Mouse (Mus musculus): Measurements from ENCODE around the gene Tigit.

The Tigit gene

DNA sequence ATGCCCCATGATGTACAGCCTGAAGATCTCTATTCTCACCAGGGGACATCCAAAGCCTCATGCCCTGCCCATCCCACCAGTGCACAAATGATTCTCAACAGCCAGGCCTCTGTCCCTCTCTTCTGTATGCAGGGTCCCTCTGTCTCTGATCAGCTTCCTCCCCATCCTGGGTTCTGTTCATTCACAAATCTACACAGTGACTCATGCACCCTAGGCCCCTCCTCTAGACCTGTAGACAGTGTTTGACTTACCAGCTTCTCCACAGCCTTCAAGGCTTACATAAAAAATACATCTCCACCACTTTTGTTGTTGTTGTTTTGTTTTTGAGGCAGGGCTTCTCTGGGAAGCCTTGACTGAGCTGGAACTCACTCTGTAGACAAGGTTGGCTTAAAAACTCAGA is 915 bp upstream of the Tigit start:
- peak; percentile 37 for DNase-seq

- peak; percentile 76 for DNase-seq
These were observed 1.6 kb downstream of the Tigit start for GRCm38 (mm10) chr16:43662124-43663004.

GRCm38 (mm10) chr16:43661576-43661975 is 2.4 kb downstream of the Tigit start:
- DNase-seq = no peak

DNA sequence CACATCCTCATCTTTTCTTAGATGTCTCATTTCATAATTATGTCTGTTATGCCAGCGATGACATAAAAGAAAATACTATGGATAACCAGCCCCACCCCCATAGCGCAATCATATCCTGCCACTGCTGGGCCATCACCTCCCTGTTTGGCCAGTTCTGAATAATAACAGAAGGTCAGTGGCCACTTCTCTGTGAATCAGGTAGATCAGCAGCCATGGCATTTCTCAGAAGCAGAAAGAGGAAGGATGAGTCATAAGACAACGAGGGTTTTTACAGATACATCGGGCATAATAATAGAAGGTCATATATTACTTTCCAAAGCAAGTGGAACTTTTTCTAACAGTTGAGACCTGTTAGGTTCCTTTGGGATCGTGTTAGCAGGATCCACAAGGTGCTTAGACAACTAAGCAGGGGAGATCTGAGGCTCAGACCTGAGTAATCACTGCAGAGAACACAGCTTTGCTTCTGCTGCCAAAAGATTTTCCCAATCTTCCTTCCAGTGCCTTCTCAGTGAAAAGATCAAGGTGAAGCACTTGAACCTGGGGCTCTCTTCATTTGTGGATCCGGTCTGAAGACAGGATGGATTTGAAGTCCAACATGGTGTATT is 8.7 kb downstream of the Tigit start:
- peak; percentile 36 for DNase-seq

GRCm38 (mm10) chr16:43654269-43654668 is 9.7 kb downstream of the Tigit start:
- DNase-seq = peak; percentile 35

DNA sequence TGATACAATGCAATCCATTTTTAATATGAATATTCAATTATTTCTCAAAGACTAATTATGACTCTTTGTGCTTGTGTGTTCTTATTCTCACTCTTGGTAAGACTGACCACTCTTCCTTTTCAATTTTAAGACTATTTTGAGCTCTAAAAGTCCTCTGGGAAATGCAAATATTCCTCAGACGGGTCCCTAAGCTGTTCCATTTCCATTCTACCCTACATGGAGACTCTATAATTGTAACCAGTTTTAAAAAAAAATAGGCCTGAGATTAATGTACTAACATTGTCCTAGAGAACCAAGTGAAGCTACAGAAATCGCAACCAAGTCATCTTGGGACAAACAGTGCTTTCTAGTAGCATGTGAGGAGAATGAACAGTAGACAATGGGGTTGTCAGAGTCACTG is 10.7 kb downstream of the Tigit start:
- DNase-seq = no peak

- peak; percentile 80 for DNase-seq
These were observed 13.4 kb downstream of the Tigit start for GRCm38 (mm10) chr16:43650355-43651080.

GRCm38 (mm10) chr16:43647641-43648040 is 16.3 kb downstream of the Tigit start:
- DNase-seq = peak; percentile 16

- no peak for DNase-seq
These were observed 17.0 kb downstream of the Tigit start for GRCm38 (mm10) chr16:43646943-43647342.

DNA sequence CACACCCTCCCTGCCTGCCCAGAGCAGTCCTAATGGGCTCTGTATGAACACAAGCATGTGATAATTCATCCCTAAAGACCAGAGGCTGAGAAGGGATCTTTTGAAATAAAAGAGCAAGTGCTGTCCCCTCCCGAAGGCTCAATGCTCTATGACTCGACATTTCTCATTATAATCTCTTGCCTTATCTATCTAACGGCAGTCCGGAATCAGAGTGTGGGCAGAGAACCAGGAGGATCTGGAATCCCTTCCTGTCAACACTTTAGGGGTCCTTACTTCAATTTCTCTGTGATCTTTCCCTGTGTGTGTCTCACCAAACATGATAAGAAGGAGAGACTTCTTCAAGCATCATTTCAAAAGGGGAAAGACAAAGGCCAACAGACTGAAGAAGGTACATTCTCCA is 18.1 kb downstream of the Tigit start:
- DNase-seq = no peak

DNA sequence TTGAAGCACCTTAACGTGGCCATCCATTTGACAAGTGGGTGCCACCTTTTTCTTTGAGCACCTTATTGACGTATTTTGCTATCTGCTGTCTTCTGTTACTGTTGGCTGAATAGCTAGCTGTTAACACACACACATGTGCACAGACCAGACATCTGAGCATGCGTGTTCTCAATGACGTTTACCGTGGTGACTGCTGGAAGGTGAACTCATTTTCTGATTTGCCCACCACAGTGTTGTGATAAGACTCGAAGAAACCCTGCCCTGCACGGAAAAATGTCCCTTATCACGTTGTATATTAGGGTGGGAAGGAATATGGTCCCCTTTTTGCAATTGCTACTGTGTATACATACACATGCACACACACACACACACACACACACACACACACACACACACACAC is 22.7 kb downstream of the Tigit start:
- DNase-seq = peak; percentile 64

DNA sequence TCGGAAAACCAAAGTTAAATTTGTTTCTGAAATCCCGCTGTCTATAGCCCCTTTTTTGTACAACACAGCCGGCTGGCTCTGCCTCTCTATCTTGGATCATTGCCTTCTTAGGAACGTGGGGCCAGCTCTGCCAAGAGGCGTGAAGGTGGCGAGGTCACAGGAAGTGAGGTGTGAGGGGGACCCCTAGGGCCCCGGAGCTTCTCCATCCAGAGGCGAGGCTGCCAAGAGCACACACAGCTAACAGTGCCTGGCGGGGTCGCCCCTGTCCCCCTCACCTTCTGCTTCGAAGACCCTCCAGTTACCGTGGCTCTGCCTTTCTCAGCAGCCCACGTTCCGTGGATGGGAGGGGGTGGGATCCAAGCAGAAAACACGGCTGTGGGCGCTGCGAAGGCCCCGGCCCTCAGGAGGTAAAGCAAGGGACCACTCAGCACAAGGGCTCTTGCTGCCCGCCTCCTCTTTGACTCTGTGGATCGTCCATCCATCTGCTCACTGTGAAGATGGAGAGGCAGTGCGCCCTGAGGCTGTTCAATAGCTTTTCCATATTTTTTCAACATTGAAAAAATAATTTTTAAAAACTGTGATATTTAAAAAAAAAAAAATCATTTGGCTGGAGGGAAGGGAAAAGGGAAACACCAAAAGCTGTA is 25.4 kb downstream of the Tigit start:
- peak; percentile 94 for DNase-seq

GRCm38 (mm10) chr16:43637241-43637640 is 26.7 kb downstream of the Tigit start:
- DNase-seq = peak; percentile 82

DNA sequence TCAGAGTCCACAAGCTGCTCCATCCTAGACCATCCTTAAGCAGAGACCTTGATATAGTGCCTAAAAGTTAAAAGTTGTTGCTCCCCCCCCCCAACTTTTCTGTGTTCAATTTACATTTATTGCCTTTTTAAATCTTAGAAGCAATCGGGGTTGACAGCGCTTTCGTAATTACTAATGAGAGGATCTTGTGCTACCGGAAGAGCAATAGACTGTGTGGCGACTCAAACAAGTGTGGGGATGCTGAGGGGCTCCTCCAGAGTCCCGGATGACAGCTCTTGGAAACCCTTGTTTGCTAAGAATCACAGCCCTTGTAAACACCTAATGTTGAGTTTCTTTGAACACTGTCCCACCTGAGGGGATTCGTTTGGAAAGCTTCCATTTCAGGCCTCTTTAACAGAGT is 29.9 kb downstream of the Tigit start:
- DNase-seq = no peak

GRCm38 (mm10) chr16:43631758-43632157 is 32.2 kb downstream of the Tigit start:
- DNase-seq = peak; percentile 4

GRCm38 (mm10) chr16:43628662-43629061 is 35.3 kb downstream of the Tigit start:
- DNase-seq = no peak

DNA sequence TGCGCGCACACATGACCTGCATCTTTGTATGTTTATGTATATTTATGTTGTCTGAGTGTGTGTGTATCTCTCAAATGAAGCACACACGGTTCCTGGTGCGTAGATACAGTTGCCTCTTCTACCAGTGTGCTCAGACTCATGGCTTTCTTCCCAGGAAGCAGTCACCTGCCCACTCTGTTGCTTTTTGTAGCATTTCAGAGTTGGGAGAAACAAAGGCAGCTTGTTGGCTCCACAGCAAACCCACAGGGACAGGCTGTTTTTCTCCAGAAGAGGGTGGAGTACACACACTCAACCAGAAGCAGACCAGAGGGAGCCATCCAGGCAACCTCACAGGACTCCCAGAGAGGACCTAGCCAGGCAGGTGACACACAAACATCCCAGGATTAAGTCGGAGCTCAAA is 38.0 kb downstream of the Tigit start:
- peak; percentile 88 for DNase-seq

DNA sequence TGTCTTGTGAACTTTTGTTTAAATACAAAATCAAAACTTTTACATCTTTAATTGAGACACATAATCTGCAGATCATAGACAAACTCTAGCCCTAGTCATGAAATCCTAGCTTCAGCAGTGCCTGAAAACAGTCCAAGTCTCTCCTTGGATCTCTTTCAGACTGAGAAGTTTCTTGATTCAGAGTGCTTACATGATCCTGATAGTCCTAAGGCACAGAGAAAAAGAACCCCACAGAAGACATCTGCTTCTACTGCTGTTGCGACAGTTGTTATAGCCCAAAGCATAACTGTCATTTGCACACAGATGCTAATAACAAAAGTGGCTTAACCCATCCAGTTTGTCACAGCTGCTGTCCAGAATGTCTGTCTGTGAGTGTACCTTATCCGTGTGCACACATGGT is 38.7 kb downstream of the Tigit start:
- DNase-seq = peak; percentile 88

DNA sequence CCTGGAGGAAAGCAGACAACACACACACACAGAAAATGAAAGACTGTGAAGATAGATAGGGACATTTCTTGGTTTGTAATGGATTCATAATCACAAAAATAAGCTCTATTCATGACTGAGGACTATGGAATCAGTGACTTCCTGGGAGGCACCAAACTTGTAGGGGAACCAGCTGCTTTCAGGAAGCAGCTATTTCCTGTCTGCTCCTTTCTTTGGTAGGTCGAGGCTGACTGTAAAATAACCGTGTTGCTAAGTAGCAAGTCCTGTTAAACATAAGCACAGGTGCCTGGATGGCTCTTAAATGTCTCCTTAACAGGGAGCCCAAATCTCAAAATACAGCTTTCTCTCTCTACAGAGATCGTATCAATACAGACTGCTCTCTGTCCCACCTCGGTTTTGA is 39.1 kb downstream of the Tigit start:
- DNase-seq = peak; percentile 63

GRCm38 (mm10) chr16:43623315-43624000 is 40.5 kb downstream of the Tigit start:
- peak; percentile 76 for DNase-seq

DNA sequence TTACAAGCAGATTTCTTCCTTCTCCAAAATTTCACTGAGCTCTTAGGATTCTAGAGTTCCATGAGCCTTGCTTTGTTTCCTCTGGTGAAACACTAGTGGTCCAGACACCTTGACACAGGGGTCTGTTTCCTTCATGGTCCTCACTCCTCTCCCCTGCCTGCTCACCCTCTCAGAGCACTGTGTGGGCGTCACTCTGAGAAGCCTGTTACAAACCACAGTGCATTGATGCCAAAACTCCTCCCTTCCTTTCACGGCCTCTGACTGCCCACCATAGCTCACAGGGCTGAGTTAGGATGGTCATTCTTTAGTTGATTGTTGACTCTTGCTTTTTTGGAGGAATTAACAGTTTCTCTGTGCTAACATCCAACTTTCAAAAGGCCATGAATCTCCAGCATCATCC is 43.6 kb downstream of the Tigit start:
- peak; percentile 91 for DNase-seq

GRCm38 (mm10) chr16:43619277-43619676 is 44.7 kb downstream of the Tigit start:
- peak; percentile 94 for DNase-seq

- peak; percentile 91 for DNase-seq
These were observed 45.7 kb downstream of the Tigit start for GRCm38 (mm10) chr16:43618286-43618685.

All from heart, adult 11 months (tissue).